Mouse (Mus musculus) kidney, adult 2 months (tissue): ENCODE data around the gene Mal.

ENCODE experiments used
- CTCF ChIP-seq: fragments of 200-500 bp; conservative IDR thresholded peaks from 2 replicates; pipeline ENCODE4 v1.5.1; 2011; ENCODE audit warnings: low read depth, mild to moderate bottlenecking, control low read depth, low read length, moderate library complexity, mixed read lengths; ENCODE audit not compliant: insufficient read depth, insufficient read length
- POLR2A ChIP-seq: fragments of 200-500 bp; IDR thresholded peaks from one replicate; pipeline ENCODE4 v1.6.1; 2011; ENCODE audit warnings: low read depth, low read length, control low read depth

DNA sequence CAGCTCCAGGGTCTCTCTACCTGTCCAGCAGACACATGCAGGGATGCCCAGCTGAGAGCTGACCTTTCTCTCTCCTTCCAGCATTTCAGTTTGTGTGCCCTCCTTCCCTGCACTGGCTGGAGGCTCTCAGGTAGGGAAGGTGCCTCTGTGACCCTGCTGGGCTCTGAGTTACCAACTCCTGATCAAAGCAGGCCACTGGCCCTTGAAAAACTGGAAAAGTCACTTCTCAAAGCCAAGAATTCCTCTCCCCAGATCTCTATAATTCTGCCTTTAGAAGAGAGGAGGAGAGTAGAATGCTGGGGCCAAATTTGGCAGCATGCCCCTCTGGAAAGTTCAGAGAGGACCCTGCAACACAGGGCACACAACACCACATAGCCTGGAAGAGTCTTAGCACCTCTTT lies 4.2 kb downstream of the Mal start:
- no peak for TF ChIP-seq CTCF
- TF ChIP-seq POLR2A, result no peak
